Mouse (Mus musculus) heart, adult 10 weeks (tissue): ENCODE results near the gene 2310011J03Rik. TPM values are rescaled to one million over a fixed set of nuclear protein-coding genes. Genes with fewer than 3 reads are reported as not detected.

ENCODE experiments used
- polyA plus RNA-seq: library from polyadenylated mRNA; stranded (reverse); fragments of 350-450 nt; fragmentation: Illumina TruSeq; extraction: RNeasy Lipid Tissue Mini Kit (QIAGEN cat#74804); gene quantifications from one replicate; pipeline ENCODE4 v1.2.3, GENCODE M21; 2014; ENCODE audit warnings: low read depth, low replicate concordance

The 2310011J03Rik gene
- 22.7 TPM for polyA plus RNA-seq

GRCm38 (mm10) chr10:80320340-80320760, at the start of gene 2310011J03Rik:
Gene 2310011J03Rik (minus strand): TSS chr10:80320537.

GRCm38 (mm10) chr10:80356001-80356682, 35.8 kb upstream of the 2310011J03Rik start, which contains the start of gene Plk5:
Gene Plk5 (plus strand): TSS chr10:80356459.

GRCm38 (mm10) chr10:80348244-80348781, 28.0 kb upstream of the 2310011J03Rik start, which contains the start of gene Adamtsl5:
Gene Adamtsl5 (minus strand): TSS chr10:80348412.

GRCm38 (mm10) chr10:80329273-80330081, 9.1 kb upstream of the 2310011J03Rik start, which contains the start of the genes Pcsk4 and Reep6:
Gene Pcsk4 (minus strand): TSS chr10:80329498.
Gene Reep6 (plus strand): TSS chr10:80329953.

GRCm38 (mm10) chr10:80295618-80296425, 24.5 kb downstream of the 2310011J03Rik start, which contains the start of gene Apc2:
Gene Apc2 (plus strand): TSS chr10:80295977.

GRCm38 (mm10) chr10:80292251-80293146, 27.8 kb downstream of the 2310011J03Rik start, which contains the start of gene Rps15:
Gene Rps15 (plus strand): TSS chr10:80292453.

Other genes with a start within 250 kb of the 2310011J03Rik start
- gene Sbno2, start 215.0 kb downstream of the 2310011J03Rik start, polyA plus RNA-seq, result 10.9 TPM
- gene Stk11, start 204.7 kb downstream of the 2310011J03Rik start, polyA plus RNA-seq, result 137 TPM
- 1,104 TPM for gene Atp5d, start 181.9 kb downstream of the 2310011J03Rik start, polyA plus RNA-seq
- 2.6 TPM for gene Cbarp, start 179.7 kb downstream of the 2310011J03Rik start, polyA plus RNA-seq
- 39.3 TPM for gene Midn, start 172.3 kb downstream of the 2310011J03Rik start, polyA plus RNA-seq
- gene Cirbp, start 154.6 kb downstream of the 2310011J03Rik start, polyA plus RNA-seq, result 89.8 TPM
- 13.6 TPM for gene 1600002K03Rik, start 147.6 kb downstream of the 2310011J03Rik start, polyA plus RNA-seq
- 1.8 TPM for gene Efna2, start 141.1 kb downstream of the 2310011J03Rik start, polyA plus RNA-seq
- 21.1 TPM for gene Mum1, start 94.1 kb downstream of the 2310011J03Rik start, polyA plus RNA-seq
- 842 TPM for gene Ndufs7, start 71.4 kb downstream of the 2310011J03Rik start, polyA plus RNA-seq
- gene Gamt, start 59.5 kb downstream of the 2310011J03Rik start, polyA plus RNA-seq, result 7.7 TPM
- 49.3 TPM for gene Dazap1, start 59.1 kb downstream of the 2310011J03Rik start, polyA plus RNA-seq
- gene Rps15, start 28.1 kb downstream of the 2310011J03Rik start, polyA plus RNA-seq, result 1,202 TPM
- gene Apc2, start 24.6 kb downstream of the 2310011J03Rik start, polyA plus RNA-seq, result 2.0 TPM
- gene Pcsk4, start 9.0 kb upstream of the 2310011J03Rik start, polyA plus RNA-seq, result 2.2 TPM
- 3.4 TPM for gene Reep6, start 9.4 kb upstream of the 2310011J03Rik start, polyA plus RNA-seq
- 64.4 TPM for gene Adamtsl5, start 27.9 kb upstream of the 2310011J03Rik start, polyA plus RNA-seq
- 3.1 TPM for gene Plk5, start 35.9 kb upstream of the 2310011J03Rik start, polyA plus RNA-seq
- gene Mex3d, start 67.1 kb upstream of the 2310011J03Rik start, polyA plus RNA-seq, result 6.2 TPM
- 93.3 TPM for gene Mbd3, start 79.0 kb upstream of the 2310011J03Rik start, polyA plus RNA-seq
- 2,281 TPM for gene Uqcr11, start 86.3 kb upstream of the 2310011J03Rik start, polyA plus RNA-seq
- gene Tcf3, start 113.1 kb upstream of the 2310011J03Rik start, polyA plus RNA-seq, result 17.6 TPM
- 0.08 TPM for gene Onecut3, start 174.3 kb upstream of the 2310011J03Rik start, polyA plus RNA-seq
- gene Atp8b3, start 218.6 kb upstream of the 2310011J03Rik start, polyA plus RNA-seq, result not detected
- gene Rexo1, start 241.0 kb upstream of the 2310011J03Rik start, polyA plus RNA-seq, result 12.6 TPM